Mouse (Mus musculus): ENCODE results near the gene Ddx56. TPM values are rescaled to one million over a fixed set of nuclear protein-coding genes. Genes with fewer than 3 reads are reported as not detected.

Ddx56 gene
- polyA plus RNA-seq, 1 experiment: 19.5 TPM

GRCm38 (mm10) chr11:6252824-6253223 is 14.7 kb downstream of the Ddx56 start:
- H3K4me3 ChIP-seq (ENCODE audit: extremely low read depth, insufficient read depth, insufficient read length): no peak overlapping the region
- no peaks in the 10 kb centered on the region for H3K4me1 ChIP-seq (ENCODE audit: control insufficient read depth, insufficient read depth, insufficient read length)
- TF ChIP-seq CTCF (IDR thresholded peaks at IDR 0.05; ENCODE audit: extremely low read depth, insufficient read depth, insufficient read length, insufficient replicate concordance) (no peak), POLR2A (IDR thresholded peaks at IDR 0.05; ENCODE audit: low read depth, low read length) (no peak)
- H3K27me3 ChIP-seq (ENCODE audit: control insufficient read depth, insufficient read depth, low read length): no peaks in the 10 kb centered on the region
- H3K36me3 ChIP-seq (ENCODE audit: control insufficient read depth, insufficient read depth, low read length): 0 out of 2 replicates have a peak, but pooled peaks cover under 1% of the 10 kb centered on the region
- WGBS: 90% methylated on average over 4 of the region's 4 CpGs
- no peak overlapping the region for H3K27ac ChIP-seq (ENCODE audit: insufficient read depth, low read length)
- no peak for DNase-seq (ENCODE audit: low read depth in 1 of 2, low spot score in 2 of 2)

- no peak for DNase-seq (ENCODE audit: low read depth in 1 of 2, low spot score in 2 of 2)
- no peaks in the 10 kb centered on the region for H3K4me1 ChIP-seq (ENCODE audit: control insufficient read depth, insufficient read depth, insufficient read length)
- H3K27me3 ChIP-seq (ENCODE audit: control insufficient read depth, insufficient read depth, low read length): no peaks in the 10 kb centered on the region
- no peak overlapping the region for H3K4me3 ChIP-seq (ENCODE audit: extremely low read depth, insufficient read depth, insufficient read length)
- no peak for TF ChIP-seq POLR2A (IDR thresholded peaks at IDR 0.05; ENCODE audit: low read depth, low read length)
- no peak for TF ChIP-seq CTCF (IDR thresholded peaks at IDR 0.05; ENCODE audit: extremely low read depth, insufficient read depth, insufficient read length, insufficient replicate concordance)
- 83% methylated on average over 5 of the region's 5 CpGs for WGBS
- H3K27ac ChIP-seq (ENCODE audit: insufficient read depth, low read length): no peak overlapping the region
- H3K36me3 ChIP-seq (ENCODE audit: control insufficient read depth, insufficient read depth, low read length): no peaks in the 10 kb centered on the region
Observed at GRCm38 (mm10) chr11:6252248-6252647, 15.3 kb downstream of the Ddx56 start.

- Histone ChIP-seq H3K36me3 (ENCODE audit: control insufficient read depth, insufficient read depth, low read length) (no peaks in the 10 kb centered on the region), H3K4me1 (ENCODE audit: control insufficient read depth, insufficient read depth, insufficient read length) (no peaks in the 10 kb centered on the region), H3K27ac (ENCODE audit: insufficient read depth, low read length) (no peak overlapping the region), H3K4me3 (ENCODE audit: extremely low read depth, insufficient read depth, insufficient read length) (no peak overlapping the region), H3K27me3 (ENCODE audit: control insufficient read depth, insufficient read depth, low read length) (no peaks in the 10 kb centered on the region)
- 74% methylated on average over 19 of the region's 19 CpGs for WGBS
- no peak for TF ChIP-seq CTCF (IDR thresholded peaks at IDR 0.05; ENCODE audit: extremely low read depth, insufficient read depth, insufficient read length, insufficient replicate concordance)
- TF ChIP-seq POLR2A (IDR thresholded peaks at IDR 0.05; ENCODE audit: low read depth, low read length): no peak
- DNase-seq (ENCODE audit: low read depth in 1 of 2, low spot score in 2 of 2): no peak
Observed at GRCm38 (mm10) chr11:6244707-6245106, 22.9 kb downstream of the Ddx56 start.

GRCm38 (mm10) chr11:6233025-6233424 is 34.5 kb downstream of the Ddx56 start:
- H3K36me3 ChIP-seq (ENCODE audit: control insufficient read depth, insufficient read depth, low read length): no peaks in the 10 kb centered on the region
- H3K27ac ChIP-seq (ENCODE audit: insufficient read depth, low read length): no peak overlapping the region
- H3K4me3 ChIP-seq (ENCODE audit: extremely low read depth, insufficient read depth, insufficient read length): no peak overlapping the region
- WGBS: 80% methylated on average over 4 of the region's 4 CpGs
- TF ChIP-seq POLR2A (IDR thresholded peaks at IDR 0.05; ENCODE audit: low read depth, low read length) (no peak), CTCF (IDR thresholded peaks at IDR 0.05; ENCODE audit: extremely low read depth, insufficient read depth, insufficient read length, insufficient replicate concordance) (no peak)
- H3K4me1 ChIP-seq (ENCODE audit: control insufficient read depth, insufficient read depth, insufficient read length): no peaks in the 10 kb centered on the region
- no peak for DNase-seq (ENCODE audit: low read depth in 1 of 2, low spot score in 2 of 2)
- no peaks in the 10 kb centered on the region for H3K27me3 ChIP-seq (ENCODE audit: control insufficient read depth, insufficient read depth, low read length)

DNA sequence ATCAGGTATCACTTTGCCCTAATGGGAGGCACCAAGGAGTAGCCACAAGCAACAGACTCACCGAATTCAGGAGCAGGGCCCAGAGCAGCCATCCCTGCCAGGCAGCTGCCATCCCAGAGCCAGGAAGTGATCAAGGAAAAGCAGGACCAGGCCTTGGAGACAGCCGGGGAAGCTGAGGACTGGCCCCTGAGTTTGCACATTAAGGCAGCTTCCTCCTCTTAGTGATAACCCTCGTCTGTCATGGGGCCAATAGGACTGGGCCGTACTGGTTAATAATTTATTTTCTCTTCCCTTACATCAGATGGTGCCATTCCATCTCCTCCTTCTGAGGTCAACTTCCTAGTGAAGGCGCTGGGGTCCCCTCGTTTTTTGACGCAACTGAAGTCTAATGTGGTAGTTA is 37.6 kb downstream of the Ddx56 start, which contains the start of gene Npc1l1:
Npc1l1 (minus strand) TSS at position 132 of the 400 bp plus-strand sequence.
- H3K27me3 ChIP-seq (ENCODE audit: control insufficient read depth, insufficient read depth, low read length): no peaks in the 10 kb centered on the region
- H3K4me1 ChIP-seq (ENCODE audit: control insufficient read depth, insufficient read depth, insufficient read length): no peaks in the 10 kb centered on the region
- no peak for TF ChIP-seq POLR2A (IDR thresholded peaks at IDR 0.05; ENCODE audit: low read depth, low read length)
- no peak within 1 kb of the TSS for H3K27ac ChIP-seq (ENCODE audit: insufficient read depth, low read length)
- no peaks in the 10 kb centered on the region for H3K36me3 ChIP-seq (ENCODE audit: control insufficient read depth, insufficient read depth, low read length)
- no peak for DNase-seq (ENCODE audit: low read depth in 1 of 2, low spot score in 2 of 2)
- 85% methylated on average over 7 of the region's 7 CpGs for WGBS
- no peak within 1 kb of the TSS for H3K4me3 ChIP-seq (ENCODE audit: extremely low read depth, insufficient read depth, insufficient read length)

- no peak for DNase-seq (ENCODE audit: low read depth in 1 of 2, low spot score in 2 of 2)
- WGBS: 89% methylated on average over 14 of the region's 14 CpGs
- TF ChIP-seq CTCF (IDR thresholded peaks at IDR 0.05; ENCODE audit: extremely low read depth, insufficient read depth, insufficient read length, insufficient replicate concordance) (no peak), POLR2A (IDR thresholded peaks at IDR 0.05; ENCODE audit: low read depth, low read length) (no peak)
- Histone ChIP-seq H3K36me3 (ENCODE audit: control insufficient read depth, insufficient read depth, low read length) (no peaks in the 10 kb centered on the region), H3K27ac (ENCODE audit: insufficient read depth, low read length) (no peak overlapping the region), H3K27me3 (ENCODE audit: control insufficient read depth, insufficient read depth, low read length) (no peaks in the 10 kb centered on the region), H3K4me3 (ENCODE audit: extremely low read depth, insufficient read depth, insufficient read length) (no peak overlapping the region), H3K4me1 (ENCODE audit: control insufficient read depth, insufficient read depth, insufficient read length) (no peaks in the 10 kb centered on the region)
Observed at GRCm38 (mm10) chr11:6224541-6225229, 42.9 kb downstream of the Ddx56 start.

DNA sequence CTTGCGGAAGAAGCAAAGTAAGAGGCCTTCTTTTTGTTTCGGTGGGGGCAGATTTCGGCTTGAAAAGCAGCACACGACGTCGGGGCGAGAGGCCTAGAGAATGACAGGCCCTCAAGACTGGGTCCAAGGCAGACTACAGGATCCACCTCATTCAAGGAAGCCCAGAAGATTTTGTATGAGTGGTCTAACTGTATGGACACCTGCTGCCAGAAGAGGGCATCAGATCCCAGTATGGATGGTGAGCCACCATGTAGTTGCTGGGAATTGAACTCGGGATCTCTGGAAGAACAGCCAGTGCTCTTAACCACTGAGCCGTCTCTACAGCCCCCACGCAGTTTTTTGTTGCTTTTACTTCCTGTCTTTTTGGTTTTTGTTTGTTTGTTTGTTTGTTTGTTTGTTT is 45.4 kb downstream of the Ddx56 start:
- no peaks in the 10 kb centered on the region for H3K36me3 ChIP-seq (ENCODE audit: control insufficient read depth, insufficient read depth, low read length)
- no peak for TF ChIP-seq CTCF (IDR thresholded peaks at IDR 0.05; ENCODE audit: extremely low read depth, insufficient read depth, insufficient read length, insufficient replicate concordance)
- TF ChIP-seq POLR2A (IDR thresholded peaks at IDR 0.05; ENCODE audit: low read depth, low read length): no peak
- no peak for DNase-seq (ENCODE audit: low read depth in 1 of 2, low spot score in 2 of 2)
- 89% methylated on average over 10 of the region's 10 CpGs for WGBS
- no peaks in the 10 kb centered on the region for H3K4me1 ChIP-seq (ENCODE audit: control insufficient read depth, insufficient read depth, insufficient read length)
- no peak overlapping the region for H3K27ac ChIP-seq (ENCODE audit: insufficient read depth, low read length)
- H3K27me3 ChIP-seq (ENCODE audit: control insufficient read depth, insufficient read depth, low read length): no peaks in the 10 kb centered on the region
- H3K4me3 ChIP-seq (ENCODE audit: extremely low read depth, insufficient read depth, insufficient read length): no peak overlapping the region
